In genomic region chr6:117995168-117995567, GRCm38 (mm10) we compare ENCODE assay signal across 12 mouse cellular contexts. TPM values are rescaled to one million over a fixed set of nuclear protein-coding genes. Genes with fewer than 3 reads are reported as not detected.
DNase-seq lines count a peak whose midpoint lies in the region; ATAC-seq and TF ChIP-seq lines count a peak whose summit lies in the region.
"Had no signal": no experiment of that assay in that cellular context is flagged by ENCODE, and none has a peak within 500 bp of the region (broad histone marks: within the 10 kb centered on the region; RNA-seq: fewer than 3 reads in every experiment).

No protein-coding gene starts in this region.

- 43% methylated on average over 9 of the region's 9 CpGs for WGBS in hindbrain, postnatal 0 days
- WGBS in hindbrain, embryonic 10.5 days = 58% methylated on average over 9 of the region's 9 CpGs

- H3K36me3 ChIP-seq in hindbrain, postnatal 0 days (ENCODE audit: insufficient read depth, low read length) = no peaks in the 10 kb centered on the region
- no peaks in the 10 kb centered on the region for H3K36me3 ChIP-seq in hindbrain, embryonic 10.5 days
- H3K36me3 ChIP-seq: liver, embryonic 13.5 days had no signal

- intact Hi-C loops in left cerebral cortex, postnatal 25 days (cut with DNase I) = no loop called here

- ATAC-seq in hindbrain, postnatal 0 days = peak; percentile 61
- ATAC-seq in frontal cortex, adult (ENCODE audit: low TSS enrichment) = no peak
- ATAC-seq: Patski had no signal

- DNase-seq in hindbrain, postnatal 0 days (ENCODE audit: low spot score) = peak; percentile 35
- DNase-seq in hindbrain, embryonic 10.5 days (ENCODE audit: low spot score) = no peak
- DNase-seq in R1 (ENCODE audit: low read depth, low spot score) = peak; percentile 59
- peak; percentile 71 for DNase-seq in cerebellum, adult 9-11 months
- DNase-seq in lung, postnatal 4 days = peak; percentile 53 to 66
- no peak for DNase-seq in left cerebral cortex, postnatal 25 days (ENCODE audit: low spot score in 2 of 2)
- DNase-seq: liver, embryonic 13.5 days had no signal

- no peaks in the 10 kb centered on the region for H3K9me3 ChIP-seq in hindbrain, postnatal 0 days (ENCODE audit: low read length)
- H3K9me3 ChIP-seq in hindbrain, embryonic 10.5 days = no peaks in the 10 kb centered on the region
- H3K9me3 ChIP-seq: liver, embryonic 13.5 days had no signal

- H3K27me3 ChIP-seq in hindbrain, postnatal 0 days (ENCODE audit: insufficient read depth, low read length) = no peaks in the 10 kb centered on the region
- H3K27me3 ChIP-seq in hindbrain, embryonic 10.5 days (ENCODE audit: insufficient read depth, poor library complexity, severe bottlenecking) = peaks cover 5% of the 10 kb centered on the region; the same call in 1 of the 2 replicates

- H3K4me3 ChIP-seq in hindbrain, postnatal 0 days (ENCODE audit: low read length) = no peak overlapping the region
- H3K4me3 ChIP-seq in hindbrain, embryonic 10.5 days = no peak overlapping the region
- H3K4me3 ChIP-seq: liver, embryonic 13.5 days had no signal

- no peak overlapping the region for H3K4me2 ChIP-seq in hindbrain, postnatal 0 days (ENCODE audit: low read depth, low read length)
- H3K4me2 ChIP-seq: liver, embryonic 13.5 days had no signal

- H3K9ac ChIP-seq in hindbrain, postnatal 0 days (replicated peaks; ENCODE audit: low read length) = no peak overlapping the region
- H3K9ac ChIP-seq: liver, embryonic 13.5 days had no signal

- H3K27ac ChIP-seq in hindbrain, postnatal 0 days = no peak overlapping the region
- H3K27ac ChIP-seq in hindbrain, embryonic 10.5 days = no peak overlapping the region
- H3K27ac ChIP-seq: liver, embryonic 13.5 days had no signal

- peak; percentile 52 for TF ChIP-seq CTCF in hindbrain, postnatal 0 days (IDR thresholded peaks at IDR 0.05; ENCODE audit: low read depth)

- H3K4me1 ChIP-seq in hindbrain, postnatal 0 days (ENCODE audit: insufficient read depth, low read length) = no peaks in the 10 kb centered on the region
- no peaks in the 10 kb centered on the region for H3K4me1 ChIP-seq in hindbrain, embryonic 10.5 days (replicated peaks)
- H3K4me1 ChIP-seq: liver, embryonic 13.5 days had no signal

RNA-seq across cellular contexts. Expression of gene Rasgef1a, which starts 16.1 kb away (rescaled TPM):
- total RNA-seq in hindbrain, postnatal 0 days (2014; rRNA removed) = 12.5 and 14.3 TPM in 2 replicates
- 6.5 and 7.0 TPM in 2 replicates for polyA plus RNA-seq in hindbrain, postnatal 0 days (2015; fragmentation: Nextera tagmentation; extraction: Ambion mirVana)
- 0.06 TPM in 1 of 2 replicates, not detected in the other for polyA plus RNA-seq in hindbrain, embryonic 10.5 days (2016; fragmentation: Nextera tagmentation; extraction: Ambion mirVana)
- 100 to 1,000 TPM; 199 to 208 TPM for total RNA-seq in left cerebral cortex, postnatal 25 days (2021)
- total RNA-seq: common myeloid progenitor, adult 5-6 weeks had no signal

RNA-seq across cellular contexts. Expression of gene Fxyd4, which starts 57.7 kb away (rescaled TPM):
- total RNA-seq in hindbrain, postnatal 0 days (2014; rRNA removed) = not detected in 2 replicates
- polyA plus RNA-seq in hindbrain, postnatal 0 days (2015; fragmentation: Nextera tagmentation; extraction: Ambion mirVana) = 0.91 and 1.1 TPM in 2 replicates
- polyA plus RNA-seq in hindbrain, embryonic 10.5 days (2016; fragmentation: Nextera tagmentation; extraction: Ambion mirVana) = 2.1 and 2.6 TPM in 2 replicates
- not detected for total RNA-seq in left cerebral cortex, postnatal 25 days (2021)
- total RNA-seq: common myeloid progenitor, adult 5-6 weeks; gastrocnemius, adult 8-10 months; layer of hippocampus, postnatal 14 days had no signal

Comparison
In these comparisons a context has a peak if more than half of its experiments do, and no peak if none do; other contexts are left out.
1. DNase-seq: peak in hindbrain, postnatal 0 days (single experiment), R1 (single experiment), cerebellum, adult 9-11 months (single experiment) and lung, postnatal 4 days (2 of 2); none in hindbrain, embryonic 10.5 days (single experiment) and left cerebral cortex, postnatal 25 days (0 of 2).
2. RNA of gene Rasgef1a, which starts 16.1 kb away (total RNA-seq): 199 to 208 TPM in left cerebral cortex, postnatal 25 days; 12.5 to 14.3 TPM in hindbrain, postnatal 0 days; every median in the first group is over 10 times any median in the second.